Mouse (Mus musculus): Measurements from ENCODE around the gene Apln. TPM values are rescaled to one million over a fixed set of nuclear protein-coding genes. Genes with fewer than 3 reads are reported as not detected.

Apln gene
- polyA plus RNA-seq, 1 experiment from 2014 or later: 8.9 TPM

DNA sequence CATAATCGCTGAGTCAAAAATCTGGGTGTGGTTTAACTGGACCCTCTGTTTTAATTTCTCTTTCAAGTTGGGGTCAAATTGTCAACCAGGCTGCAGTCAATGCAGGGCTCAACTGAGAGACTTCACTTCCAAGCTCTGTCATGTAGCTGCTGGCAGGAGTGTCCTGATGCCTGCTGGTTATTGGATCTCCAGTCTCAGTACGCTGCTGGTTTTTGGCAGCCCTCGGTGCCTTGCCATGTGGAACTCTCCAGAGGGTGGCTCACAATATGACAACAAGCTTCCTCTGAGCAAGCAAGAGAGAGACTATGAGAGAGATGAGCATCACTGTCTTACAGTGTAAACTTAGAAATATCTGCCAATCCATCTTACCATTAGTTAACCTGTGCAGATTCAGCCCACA lies 23.0 kb downstream of the Apln start:
- no peaks in the 10 kb centered on the region for H3K9me3 ChIP-seq
- no peaks in the 10 kb centered on the region for H3K36me3 ChIP-seq
- no peak overlapping the region for H3K4me3 ChIP-seq
- H3K27me3 ChIP-seq: no peaks in the 10 kb centered on the region
- no peak overlapping the region for H3K4me2 ChIP-seq (replicated peaks)
- H3K9ac ChIP-seq: no peak overlapping the region
- ATAC-seq (ENCODE audit: low FRiP score, low read depth): no peak
- H3K4me1 ChIP-seq: no peaks in the 10 kb centered on the region
- 90% methylated on average over 3 of the region's 3 CpGs for WGBS
- H3K27ac ChIP-seq: no peak overlapping the region

DNA sequence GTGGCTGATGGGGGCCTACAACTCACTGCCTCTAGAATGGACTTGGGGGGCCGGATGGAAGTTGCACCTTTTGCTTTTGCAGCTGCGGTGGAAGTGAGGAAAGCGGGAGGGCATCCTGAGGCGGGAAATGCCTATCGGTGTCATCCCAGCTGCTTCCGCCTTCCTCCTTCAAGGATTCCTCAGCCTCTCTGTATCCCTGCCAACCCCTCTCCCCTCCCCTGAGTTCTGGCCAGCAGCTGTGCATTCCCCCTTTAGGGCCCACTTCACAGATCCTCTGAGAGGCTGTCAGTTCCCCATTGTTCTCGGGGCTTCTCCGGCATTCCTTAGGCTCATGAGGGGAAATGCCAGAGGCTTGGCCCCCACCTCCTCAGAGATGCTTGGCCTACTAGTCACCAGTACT lies 28.6 kb downstream of the Apln start:
- 73% methylated on average over 8 of the region's 8 CpGs for WGBS
- Histone ChIP-seq H3K36me3 (no peaks in the 10 kb centered on the region), H3K4me3 (no peak overlapping the region), H3K4me1 (no peaks in the 10 kb centered on the region), H3K9me3 (no peaks in the 10 kb centered on the region), H3K27me3 (no peaks in the 10 kb centered on the region), H3K27ac (no peak overlapping the region), H3K9ac (no peak overlapping the region), H3K4me2 (replicated peaks) (no peak overlapping the region)
- no peak for ATAC-seq (ENCODE audit: low FRiP score, low read depth)

DNA sequence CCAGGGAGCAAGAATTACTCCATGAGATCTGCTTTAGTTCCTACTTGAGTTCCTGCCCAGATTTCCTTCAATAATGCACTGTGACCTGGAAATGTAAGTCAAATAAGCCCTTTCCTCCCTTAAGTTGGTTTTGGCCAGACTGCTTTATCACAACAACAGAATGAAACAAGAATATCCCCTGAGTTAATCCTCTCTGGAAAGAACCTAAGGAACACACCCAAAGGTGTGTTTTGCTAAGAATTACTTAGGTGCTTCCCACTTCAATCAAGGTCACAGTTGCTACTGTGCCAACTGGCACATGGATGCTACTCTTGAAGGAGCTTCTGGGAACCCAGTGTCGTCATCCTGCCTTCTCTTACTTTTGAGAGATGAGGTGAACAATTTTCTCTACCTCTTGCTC lies 29.9 kb downstream of the Apln start:
- Histone ChIP-seq H3K4me2 (replicated peaks) (no peak overlapping the region), H3K36me3 (no peaks in the 10 kb centered on the region), H3K4me3 (no peak overlapping the region), H3K27ac (no peak overlapping the region), H3K4me1 (no peaks in the 10 kb centered on the region), H3K9ac (no peak overlapping the region), H3K27me3 (no peaks in the 10 kb centered on the region), H3K9me3 (no peaks in the 10 kb centered on the region)
- WGBS: 87% methylated on average over 1 of the region's 1 CpGs
- ATAC-seq (ENCODE audit: low FRiP score, low read depth): no peak

DNA sequence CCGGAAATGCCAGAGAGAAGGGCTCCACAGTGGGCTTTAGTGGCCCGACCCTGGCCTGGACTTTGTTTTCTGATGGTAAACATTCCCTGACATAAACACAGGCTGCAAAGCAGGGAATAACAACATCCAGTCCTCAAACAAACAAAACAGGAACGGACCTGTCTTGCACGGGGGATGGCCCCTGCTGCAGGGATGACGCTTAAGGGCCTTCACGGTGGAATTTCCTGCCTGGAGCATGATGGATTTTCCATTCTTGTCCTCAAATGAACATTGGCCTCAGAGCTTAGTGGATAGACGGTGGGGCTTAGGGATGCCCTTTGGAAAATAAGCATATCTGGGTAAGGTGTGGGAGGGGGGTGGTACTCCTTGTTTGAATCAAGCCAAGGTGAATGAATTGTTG lies 33.5 kb downstream of the Apln start:
- Histone ChIP-seq H3K36me3 (no peaks in the 10 kb centered on the region), H3K4me1 (no peaks in the 10 kb centered on the region), H3K4me2 (replicated peaks) (no peak overlapping the region), H3K27ac (no peak overlapping the region), H3K9ac (no peak overlapping the region), H3K9me3 (no peaks in the 10 kb centered on the region), H3K4me3 (no peak overlapping the region), H3K27me3 (no peaks in the 10 kb centered on the region)
- no peak for ATAC-seq (ENCODE audit: low FRiP score, low read depth)
- WGBS: 49% methylated on average over 7 of the region's 7 CpGs

DNA sequence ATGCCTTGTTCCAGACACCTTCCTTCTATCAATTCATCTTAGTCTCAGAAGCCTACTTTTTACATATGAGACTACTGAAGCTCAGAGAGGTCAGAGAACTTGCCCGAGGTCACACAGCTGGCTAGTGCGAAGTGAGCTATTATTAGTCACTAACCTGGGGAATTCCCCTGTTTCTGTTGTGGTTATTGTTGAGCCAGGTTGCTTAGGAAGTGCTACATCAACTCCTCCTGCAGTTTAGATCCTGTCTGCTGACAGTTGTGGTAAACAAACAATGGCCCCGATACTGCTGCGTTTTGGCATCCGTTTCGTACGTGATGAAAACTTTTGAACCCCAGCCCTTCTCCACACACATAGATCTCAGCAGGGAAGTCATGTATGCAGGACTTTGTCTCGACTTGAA lies 36.2 kb downstream of the Apln start:
- H3K27me3 ChIP-seq: no peaks in the 10 kb centered on the region
- no peaks in the 10 kb centered on the region for H3K9me3 ChIP-seq
- no peak for ATAC-seq (ENCODE audit: low FRiP score, low read depth)
- no peak overlapping the region for H3K27ac ChIP-seq
- H3K9ac ChIP-seq: no peak overlapping the region
- no peak overlapping the region for H3K4me3 ChIP-seq
- H3K4me1 ChIP-seq: no peaks in the 10 kb centered on the region
- WGBS: 80% methylated on average over 8 of the region's 8 CpGs
- no peaks in the 10 kb centered on the region for H3K36me3 ChIP-seq
- no peak overlapping the region for H3K4me2 ChIP-seq (replicated peaks)

DNA sequence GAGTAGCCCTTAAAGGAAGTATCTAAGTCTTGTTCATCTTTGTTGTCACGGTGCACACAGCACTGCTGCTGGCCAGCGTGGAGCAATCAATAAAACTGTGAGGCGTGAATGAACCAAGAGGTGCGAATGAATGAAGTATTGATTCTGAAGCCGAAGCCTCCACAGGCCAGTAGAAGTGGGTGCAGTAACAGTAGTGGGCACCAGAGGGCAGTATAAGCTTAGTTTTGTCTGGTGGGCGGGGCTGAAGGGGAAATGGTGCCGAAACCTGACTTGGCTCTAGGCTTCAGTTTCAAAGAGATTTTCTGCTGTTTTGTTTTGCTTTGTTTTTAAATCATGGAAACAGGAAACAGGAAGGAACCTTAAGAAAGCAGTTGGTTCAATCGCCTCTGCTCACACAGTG lies 42.0 kb downstream of the Apln start:
- Histone ChIP-seq H3K9me3 (no peaks in the 10 kb centered on the region), H3K4me1 (no peaks in the 10 kb centered on the region), H3K9ac (no peak overlapping the region), H3K4me3 (no peak overlapping the region), H3K4me2 (replicated peaks) (peak overlapping the region; percentile 38), H3K27me3 (no peaks in the 10 kb centered on the region), H3K36me3 (no peaks in the 10 kb centered on the region), H3K27ac (no peak overlapping the region)
- no peak for ATAC-seq (ENCODE audit: low FRiP score, low read depth)
- WGBS: 17% methylated on average over 8 of the region's 8 CpGs

DNA sequence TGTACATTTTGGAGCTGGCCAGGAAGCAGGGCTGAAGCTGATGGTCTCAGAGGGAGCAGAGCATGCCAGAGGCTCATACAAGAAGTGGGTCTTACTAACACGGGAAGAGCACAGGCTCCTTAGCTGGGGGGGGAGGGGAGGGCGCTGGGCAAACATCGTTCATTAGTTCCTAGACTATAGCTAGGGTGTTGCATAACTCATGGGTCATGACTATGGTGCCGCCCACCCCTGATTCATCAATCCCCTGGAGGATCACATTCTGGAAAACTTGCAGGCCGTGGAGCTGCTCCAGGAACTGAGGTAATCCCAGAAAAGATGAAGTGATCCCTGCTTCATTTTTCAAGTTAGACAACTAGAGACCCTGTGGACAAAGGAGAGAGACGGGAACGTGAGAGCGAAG lies 46.6 kb downstream of the Apln start:
- H3K9me3 ChIP-seq: no peaks in the 10 kb centered on the region
- no peak overlapping the region for H3K9ac ChIP-seq
- H3K27me3 ChIP-seq: no peaks in the 10 kb centered on the region
- H3K36me3 ChIP-seq: no peaks in the 10 kb centered on the region
- H3K27ac ChIP-seq: no peak overlapping the region
- H3K4me3 ChIP-seq: no peak overlapping the region
- ATAC-seq (ENCODE audit: low FRiP score, low read depth): no peak
- 65% methylated on average over 8 of the region's 8 CpGs for WGBS
- no peak overlapping the region for H3K4me2 ChIP-seq (replicated peaks)
- H3K4me1 ChIP-seq: no peaks in the 10 kb centered on the region

DNA sequence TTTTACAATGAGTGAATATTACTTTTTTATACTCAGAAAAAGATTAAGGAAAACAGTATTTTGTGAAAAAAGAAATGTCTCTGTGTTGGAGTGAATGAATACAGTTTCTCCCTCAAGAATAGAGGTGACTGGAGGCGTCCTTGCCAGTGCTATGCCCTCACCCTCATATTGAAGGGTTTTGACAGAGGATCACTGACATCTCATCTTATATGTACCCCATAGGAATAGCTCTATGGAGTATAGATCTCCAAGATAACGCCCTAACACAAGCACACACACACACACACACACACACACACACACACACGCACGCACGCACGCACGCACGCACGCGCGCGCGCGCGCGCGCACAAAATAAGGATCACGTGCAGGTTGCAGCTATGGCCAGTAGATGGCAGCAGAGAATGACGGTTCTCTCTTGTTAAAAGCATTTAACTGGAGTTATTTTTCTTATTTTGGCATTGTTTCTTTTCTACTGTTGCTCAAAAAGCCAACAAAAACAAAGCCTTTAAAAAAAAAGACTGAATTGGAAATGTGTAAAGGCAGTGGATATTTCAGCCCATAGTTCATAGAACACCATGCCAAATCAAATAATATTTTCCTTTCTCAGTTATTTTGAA lies 49.5 kb downstream of the Apln start:
- no peaks in the 10 kb centered on the region for H3K4me1 ChIP-seq
- no peaks in the 10 kb centered on the region for H3K9me3 ChIP-seq
- H3K27me3 ChIP-seq: no peaks in the 10 kb centered on the region
- peak overlapping the region; percentile 53 for H3K4me2 ChIP-seq (replicated peaks)
- H3K27ac ChIP-seq: no peak overlapping the region
- ATAC-seq (ENCODE audit: low FRiP score, low read depth): no peak
- 26% methylated on average over 19 of the region's 19 CpGs for WGBS
- H3K36me3 ChIP-seq: no peaks in the 10 kb centered on the region
- peak overlapping the region; percentile 26 for H3K4me3 ChIP-seq
- H3K9ac ChIP-seq: no peak overlapping the region

DNA sequence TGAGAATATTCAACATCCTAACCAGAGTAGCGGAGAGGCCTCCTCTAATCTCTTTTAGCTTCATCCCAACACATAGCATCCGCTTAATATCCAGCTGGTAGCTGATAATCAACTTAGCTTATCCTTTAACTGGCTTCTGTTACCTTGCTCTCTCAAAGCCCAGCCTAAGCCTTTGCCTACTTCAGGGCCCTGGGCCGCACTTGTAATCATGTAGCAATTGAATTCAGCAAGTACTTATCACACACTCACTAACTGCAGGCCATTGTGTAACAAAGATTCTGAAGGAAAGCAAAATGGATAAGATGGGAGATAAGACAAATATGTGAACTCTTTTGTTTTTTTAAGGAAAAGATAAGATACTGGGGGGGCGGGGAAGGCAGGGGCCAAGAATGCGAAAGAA lies 57.6 kb downstream of the Apln start:
- no peak overlapping the region for H3K4me2 ChIP-seq (replicated peaks)
- no peaks in the 10 kb centered on the region for H3K36me3 ChIP-seq
- no peaks in the 10 kb centered on the region for H3K27me3 ChIP-seq
- no peak overlapping the region for H3K4me3 ChIP-seq
- no peaks in the 10 kb centered on the region for H3K9me3 ChIP-seq
- H3K9ac ChIP-seq: no peak overlapping the region
- H3K27ac ChIP-seq: no peak overlapping the region
- H3K4me1 ChIP-seq: no peaks in the 10 kb centered on the region
- 89% methylated on average over 5 of the region's 5 CpGs for WGBS
- no peak for ATAC-seq (ENCODE audit: low FRiP score, low read depth)

DNA sequence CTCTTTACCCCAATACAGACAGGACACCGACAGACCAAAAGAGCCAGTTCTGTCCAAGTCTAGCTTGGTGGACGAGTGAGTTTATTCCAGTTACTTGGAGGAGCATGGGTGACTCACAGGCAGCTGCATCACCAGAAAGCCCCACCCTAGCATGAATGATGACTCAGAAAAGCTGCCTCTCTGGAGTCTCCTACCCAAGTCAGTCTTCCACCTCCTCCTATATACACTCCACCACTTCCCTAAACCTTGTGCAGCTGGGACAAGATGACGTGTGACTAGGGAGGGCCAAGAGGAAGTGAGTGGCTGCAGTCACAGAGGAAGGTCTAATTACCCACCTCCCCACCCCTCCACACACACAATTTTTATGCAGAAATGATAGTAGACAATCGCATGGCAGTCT lies 58.1 kb downstream of the Apln start:
- Histone ChIP-seq H3K36me3 (no peaks in the 10 kb centered on the region), H3K4me1 (no peaks in the 10 kb centered on the region), H3K27ac (no peak overlapping the region), H3K27me3 (no peaks in the 10 kb centered on the region), H3K4me2 (replicated peaks) (no peak overlapping the region), H3K9ac (no peak overlapping the region), H3K4me3 (no peak overlapping the region), H3K9me3 (no peaks in the 10 kb centered on the region)
- 77% methylated on average over 4 of the region's 4 CpGs for WGBS
- ATAC-seq (ENCODE audit: low FRiP score, low read depth): no peak

Other genes with a start within 250 kb of the Apln start
- gene Smarca1, start 141.9 kb downstream of the Apln start, polyA plus RNA-seq (2015; fragmentation: Nextera tagmentation; extraction: Ambion mirVana): 49.7 and 52.1 TPM in 2 replicates
- 26.1 and 26.6 TPM in 2 replicates for gene Ocrl, start 122.5 kb downstream of the Apln start, polyA plus RNA-seq (2015; fragmentation: Nextera tagmentation; extraction: Ambion mirVana)
- gene Xpnpep2, start 73.9 kb upstream of the Apln start, polyA plus RNA-seq (2015; fragmentation: Nextera tagmentation; extraction: Ambion mirVana): 3.6 and 4.3 TPM in 2 replicates
- 1.4 and 1.8 TPM in 2 replicates for gene Sash3, start 111.6 kb upstream of the Apln start, polyA plus RNA-seq (2015; fragmentation: Nextera tagmentation; extraction: Ambion mirVana)
- 5.6 and 6.8 TPM in 2 replicates for gene Zdhhc9, start 174.0 kb upstream of the Apln start, polyA plus RNA-seq (2015; fragmentation: Nextera tagmentation; extraction: Ambion mirVana)
- gene Utp14a, start 222.0 kb upstream of the Apln start, polyA plus RNA-seq (2015; fragmentation: Nextera tagmentation; extraction: Ambion mirVana): 22.6 and 23.2 TPM in 2 replicates